Mouse (Mus musculus) stomach, embryonic 16.5 days (tissue): Measurements from ENCODE around the gene Mt2. TPM values are rescaled to one million over a fixed set of nuclear protein-coding genes. Genes with fewer than 3 reads are reported as not detected.
"Not testable (repeated sequence)": the region's sequence is repeated elsewhere in the genome, so short reads cannot be mapped to it uniquely, and the experiment has no call there.

Experiments used
- ATAC-seq: fragments of 200-750 bp; cut with Nextera tagmentation; 2 replicates; pipeline ENCODE4 v1.8.0; 2017; ENCODE audit warnings: moderate number of reproducible peaks, moderate TSS enrichment; ENCODE audit not compliant: insufficient read depth, low FRiP score
- H3K27ac ChIP-seq: fragments of 300-500 bp; sonication (generic); 2 replicates; pipeline ENCODE4 v1.5.1; 2014; ENCODE audit warnings: low read length
- H3K27me3 ChIP-seq: fragments of 300-500 bp; sonication (generic); 2 replicates; pipeline ENCODE4 v1.6.1; 2014; ENCODE audit warnings: low read length, control low read depth, mixed read lengths; ENCODE audit not compliant: control insufficient read depth, insufficient read depth
- H3K36me3 ChIP-seq: fragments of 300-500 bp; sonication (generic); 2 replicates; pipeline ENCODE4 v1.6.1; 2014; ENCODE audit warnings: low read length; ENCODE audit not compliant: control insufficient read depth, insufficient read depth
- H3K4me1 ChIP-seq: fragments of 300-500 bp; sonication (generic); 2 replicates; pipeline ENCODE4 v1.6.1; 2014; ENCODE audit warnings: low read length, control low read depth, mixed read lengths; ENCODE audit not compliant: control insufficient read depth, insufficient read depth
- H3K4me2 ChIP-seq: fragments of 300-500 bp; sonication (generic); 2 replicates; pipeline ENCODE4 v1.6.1; 2014; ENCODE audit warnings: low read depth, low read length, mixed read lengths
- H3K4me3 ChIP-seq: fragments of 300-500 bp; sonication (generic); replicated peaks from 2 replicates; pipeline ENCODE4 v1.5.1; 2014; ENCODE audit warnings: mild to moderate bottlenecking, low read length
- H3K9ac ChIP-seq: fragments of 300-500 bp; sonication (generic); 2 replicates; pipeline ENCODE4 v1.6.1; 2014; ENCODE audit warnings: low read length
- H3K9me3 ChIP-seq: fragments of 300-500 bp; sonication (generic); replicated peaks from 2 replicates; pipeline ENCODE4 v1.6.1; 2016; ENCODE audit warnings: low read length, control low read depth; ENCODE audit not compliant: control insufficient read depth
- WGBS: fragments of 180-500 bp; shearing (Covaris S2); extraction: QIAGEN DNeasy Blood & Tissue Kit; methylation state at CpG from one replicate; pipeline ENCODE4 v1.1.7; 2014; 5-methylcytosine and 5-hydroxymethylcytosine counted together
- polyA plus RNA-seq: library from polyadenylated mRNA; unstranded; fragments of >200 nt; fragmentation: Nextera tagmentation; extraction: Ambion mirVana; gene quantifications from 2 replicates; pipeline ENCODE4 v1.2.1, GENCODE M21; 2015

Gene Mt2
- polyA plus RNA-seq, 1 experiment from 2014 or later, result 598 TPM

- no peak within 1 kb of the TSS for H3K9ac ChIP-seq
- ATAC-seq, result peak; percentile 21; the same call in 1 of the 2 replicates
- WGBS, result 31% methylated on average over 6 of the region's 6 CpGs
- no peaks in the 10 kb centered on the region for H3K27me3 ChIP-seq
- H3K4me2 ChIP-seq, result no peak within 1 kb of the TSS
- H3K9me3 ChIP-seq, result no peaks in the 10 kb centered on the region
- H3K4me3 ChIP-seq, result no peak within 1 kb of the TSS
- no peaks in the 10 kb centered on the region for H3K36me3 ChIP-seq
- no peak within 1 kb of the TSS for H3K27ac ChIP-seq
- no peaks in the 10 kb centered on the region for H3K4me1 ChIP-seq
These were observed 35.5 kb upstream of the Mt2 start, which contains the start of gene Mt4 for GRCm38 (mm10) chr8:94136933-94137332. Gene Mt4 (plus strand): TSS chr8:94137197.

- Histone ChIP-seq H3K9me3 (no peaks in the 10 kb centered on the region), H3K27me3 (no peaks in the 10 kb centered on the region), H3K4me2 (no peak overlapping the region), H3K27ac (no peak overlapping the region), H3K4me3 (no peak overlapping the region), H3K36me3 (no peaks in the 10 kb centered on the region), H3K9ac (no peak overlapping the region), H3K4me1 (no peaks in the 10 kb centered on the region)
- WGBS, result 75% methylated on average over 4 of the region's 4 CpGs
- no peak for ATAC-seq
These were observed 32.1 kb upstream of the Mt2 start for GRCm38 (mm10) chr8:94140266-94140795.

GRCm38 (mm10) chr8:94148236-94148635 lies 24.2 kb upstream of the Mt2 start:
- Histone ChIP-seq H3K27ac (no peak overlapping the region), H3K4me1 (peaks cover 10% of the 10 kb centered on the region), H3K27me3 (peaks cover 6% of the 10 kb centered on the region; the same call in 1 of the 2 replicates), H3K4me3 (no peak overlapping the region), H3K9ac (no peak overlapping the region), H3K4me2 (no peak overlapping the region), H3K36me3 (no peaks in the 10 kb centered on the region), H3K9me3 (no peaks in the 10 kb centered on the region)
- ATAC-seq, result no peak
- WGBS, result 31% methylated on average over 5 of the region's 5 CpGs

- H3K4me2 ChIP-seq, result no peak overlapping the region
- H3K36me3 ChIP-seq, result no peaks in the 10 kb centered on the region
- no peak overlapping the region for H3K27ac ChIP-seq
- no peaks in the 10 kb centered on the region for H3K9me3 ChIP-seq
- H3K27me3 ChIP-seq, result peaks cover 10% of the 10 kb centered on the region; the same call in 1 of the 2 replicates
- no peak for ATAC-seq
- 73% methylated on average over 5 of the region's 5 CpGs for WGBS
- peaks cover 15% of the 10 kb centered on the region for H3K4me1 ChIP-seq
- H3K4me3 ChIP-seq, result no peak overlapping the region
- no peak overlapping the region for H3K9ac ChIP-seq
These were observed 21.5 kb upstream of the Mt2 start for GRCm38 (mm10) chr8:94150925-94151324.

GRCm38 (mm10) chr8:94152513-94153300 lies 19.8 kb upstream of the Mt2 start, which contains the start of gene Mt3:
Gene Mt3 (plus strand): TSS chr8:94152607.
- peak; percentile 65; the same call in 1 of the 2 replicates for ATAC-seq
- peak within 1 kb of the TSS; percentile 33 for H3K4me3 ChIP-seq
- no peak within 1 kb of the TSS for H3K27ac ChIP-seq
- no peaks in the 10 kb centered on the region for H3K36me3 ChIP-seq
- H3K4me1 ChIP-seq, result peaks cover 18% of the 10 kb centered on the region
- H3K27me3 ChIP-seq, result peaks cover 10% of the 10 kb centered on the region; the same call in 1 of the 2 replicates
- 3% methylated on average over 29 of the region's 29 CpGs for WGBS
- peak within 1 kb of the TSS; percentile 56 for H3K4me2 ChIP-seq
- H3K9me3 ChIP-seq, result no peaks in the 10 kb centered on the region
- H3K9ac ChIP-seq, result peak within 1 kb of the TSS; percentile 52; the same call in 1 of the 2 replicates

- H3K4me1 ChIP-seq, result peaks cover 15% of the 10 kb centered on the region; the same call in 1 of the 2 replicates
- H3K36me3 ChIP-seq, result no peaks in the 10 kb centered on the region
- no peaks in the 10 kb centered on the region for H3K9me3 ChIP-seq
- 39% methylated on average over 7 of the region's 7 CpGs for WGBS
- no peak for ATAC-seq
- H3K4me3 ChIP-seq, result no peak overlapping the region
- H3K9ac ChIP-seq, result no peak overlapping the region
- peak overlapping the region; percentile 56; the same call in 1 of the 2 replicates for H3K4me2 ChIP-seq
- H3K27me3 ChIP-seq, result peaks cover 10% of the 10 kb centered on the region; the same call in 1 of the 2 replicates
- H3K27ac ChIP-seq, result no peak overlapping the region
These were observed 19.0 kb upstream of the Mt2 start for GRCm38 (mm10) chr8:94153451-94153850.

- no peaks in the 10 kb centered on the region for H3K9me3 ChIP-seq
- H3K36me3 ChIP-seq, result no peaks in the 10 kb centered on the region
- H3K4me2 ChIP-seq, result no peak overlapping the region
- WGBS, result 30% methylated on average over 6 of the region's 6 CpGs
- H3K4me1 ChIP-seq, result peaks cover 15% of the 10 kb centered on the region; the same call in 1 of the 2 replicates
- H3K27ac ChIP-seq, result no peak overlapping the region
- no peak overlapping the region for H3K9ac ChIP-seq
- peaks cover 10% of the 10 kb centered on the region; the same call in 1 of the 2 replicates for H3K27me3 ChIP-seq
- no peak for ATAC-seq
- H3K4me3 ChIP-seq, result no peak overlapping the region
These were observed 17.9 kb upstream of the Mt2 start for GRCm38 (mm10) chr8:94154537-94154936.

- no peak overlapping the region for H3K4me3 ChIP-seq
- no peak overlapping the region for H3K27ac ChIP-seq
- no peaks in the 10 kb centered on the region for H3K36me3 ChIP-seq
- H3K4me1 ChIP-seq, result peaks cover 15% of the 10 kb centered on the region; the same call in 1 of the 2 replicates
- H3K27me3 ChIP-seq, result peaks cover 10% of the 10 kb centered on the region; the same call in 1 of the 2 replicates
- H3K9me3 ChIP-seq, result no peaks in the 10 kb centered on the region
- ATAC-seq, result no peak
- H3K9ac ChIP-seq, result no peak overlapping the region
- H3K4me2 ChIP-seq, result no peak overlapping the region
- WGBS, result 66% methylated on average over 4 of the region's 4 CpGs
These were observed 16.4 kb upstream of the Mt2 start for GRCm38 (mm10) chr8:94156092-94156491.

- not testable (repeated sequence) for H3K4me2 ChIP-seq, H3K9ac ChIP-seq, H3K4me1 ChIP-seq, H3K27ac ChIP-seq, H3K27me3 ChIP-seq, H3K36me3 ChIP-seq, H3K4me3 ChIP-seq, H3K9me3 ChIP-seq, ATAC-seq
- WGBS, result 63% methylated on average over 8 of the region's 8 CpGs
These were observed 6.7 kb upstream of the Mt2 start for GRCm38 (mm10) chr8:94165772-94166171.
